Mouse (Mus musculus) cerebellum, adult 2 months (tissue): ENCODE measurements around the gene H2afz.

Experiments used
- CTCF ChIP-seq: fragments of 200-500 bp; IDR thresholded peaks from 2 replicates; pipeline ENCODE4 v1.5.1; 2011; ENCODE audit warnings: low read depth, mild to moderate bottlenecking, control low read depth, low read length, moderate library complexity, borderline replicate concordance; ENCODE audit not compliant: insufficient read depth
- POLR2A ChIP-seq: fragments of 200-500 bp; IDR thresholded peaks from 2 replicates; pipeline ENCODE4 v1.6.1; 2011; ENCODE audit warnings: low read length, control low read depth, borderline replicate concordance; ENCODE audit not compliant: insufficient read depth

- TF ChIP-seq CTCF: no peak
- TF ChIP-seq POLR2A: no peak
Measured at GRCm38 (mm10) chr3:137844263-137844662, 20.0 kb upstream of the H2afz start.
